Mouse (Mus musculus) liver, embryonic 16.5 days (tissue): ENCODE data around the gene Lrrc61. TPM values are rescaled to one million over a fixed set of nuclear protein-coding genes. Genes with fewer than 3 reads are reported as not detected.
"Not testable (repeated sequence)": the region's sequence is repeated elsewhere in the genome, so short reads cannot be mapped to it uniquely, and the experiment has no call there.

ENCODE experiments used
- ATAC-seq: fragments of 200-750 bp; cut with Nextera tagmentation; 2 replicates; pipeline ENCODE4 v1.8.0; 2017; ENCODE audit warnings: low read depth, mild to moderate bottlenecking, moderate number of reproducible peaks, moderate library complexity
- H3K27ac ChIP-seq: fragments of 300-500 bp; sonication (generic); 2 replicates; pipeline ENCODE4 v1.5.1; 2014; ENCODE audit warnings: mild to moderate bottlenecking, low read length
- H3K27me3 ChIP-seq: fragments of 300-500 bp; sonication (generic); 2 replicates; pipeline ENCODE4 v1.6.1; 2014; ENCODE audit warnings: low read depth, low read length, mixed read lengths; ENCODE audit not compliant: control insufficient read depth, insufficient read depth
- H3K36me3 ChIP-seq: fragments of 300-500 bp; sonication (generic); 2 replicates; pipeline ENCODE4 v1.6.1; 2014; ENCODE audit warnings: mild to moderate bottlenecking; ENCODE audit not compliant: control insufficient read depth, insufficient read depth
- H3K4me1 ChIP-seq: fragments of 300-500 bp; sonication (generic); 2 replicates; pipeline ENCODE4 v1.6.1; 2014; ENCODE audit warnings: low read depth, low read length, mixed read lengths; ENCODE audit not compliant: control insufficient read depth
- H3K4me2 ChIP-seq: fragments of 300-500 bp; sonication (generic); 2 replicates; pipeline ENCODE4 v1.6.1; 2014; ENCODE audit warnings: low read depth, low read length, mixed read lengths
- H3K4me3 ChIP-seq: fragments of 300-500 bp; sonication (generic); 2 replicates; pipeline ENCODE4 v1.5.1; 2014; ENCODE audit warnings: low read depth, mild to moderate bottlenecking, low read length
- H3K9ac ChIP-seq: fragments of 300-500 bp; sonication (generic); 2 replicates; pipeline ENCODE4 v1.6.1; 2014; ENCODE audit warnings: low read depth, low read length
- H3K9me3 ChIP-seq: fragments of 300-500 bp; sonication (generic); replicated peaks from 2 replicates; pipeline ENCODE4 v1.6.1; 2016; ENCODE audit warnings: low read length; ENCODE audit not compliant: control insufficient read depth
- WGBS: fragments of 180-500 bp; shearing (Covaris S2); extraction: QIAGEN DNeasy Blood & Tissue Kit; methylation state at CpG from one replicate; pipeline ENCODE4 v1.1.7; 2014; ENCODE audit not compliant: insufficient replicate concordance; 5-methylcytosine and 5-hydroxymethylcytosine counted together
- polyA plus RNA-seq: library from polyadenylated mRNA; unstranded; fragments of >200 nt; fragmentation: Nextera tagmentation; extraction: Ambion mirVana; gene quantifications from 2 replicates; pipeline ENCODE4 v1.2.1, GENCODE M21; 2015

Lrrc61 gene
- 1.8 and 2.1 TPM in 2 replicates for polyA plus RNA-seq

DNA sequence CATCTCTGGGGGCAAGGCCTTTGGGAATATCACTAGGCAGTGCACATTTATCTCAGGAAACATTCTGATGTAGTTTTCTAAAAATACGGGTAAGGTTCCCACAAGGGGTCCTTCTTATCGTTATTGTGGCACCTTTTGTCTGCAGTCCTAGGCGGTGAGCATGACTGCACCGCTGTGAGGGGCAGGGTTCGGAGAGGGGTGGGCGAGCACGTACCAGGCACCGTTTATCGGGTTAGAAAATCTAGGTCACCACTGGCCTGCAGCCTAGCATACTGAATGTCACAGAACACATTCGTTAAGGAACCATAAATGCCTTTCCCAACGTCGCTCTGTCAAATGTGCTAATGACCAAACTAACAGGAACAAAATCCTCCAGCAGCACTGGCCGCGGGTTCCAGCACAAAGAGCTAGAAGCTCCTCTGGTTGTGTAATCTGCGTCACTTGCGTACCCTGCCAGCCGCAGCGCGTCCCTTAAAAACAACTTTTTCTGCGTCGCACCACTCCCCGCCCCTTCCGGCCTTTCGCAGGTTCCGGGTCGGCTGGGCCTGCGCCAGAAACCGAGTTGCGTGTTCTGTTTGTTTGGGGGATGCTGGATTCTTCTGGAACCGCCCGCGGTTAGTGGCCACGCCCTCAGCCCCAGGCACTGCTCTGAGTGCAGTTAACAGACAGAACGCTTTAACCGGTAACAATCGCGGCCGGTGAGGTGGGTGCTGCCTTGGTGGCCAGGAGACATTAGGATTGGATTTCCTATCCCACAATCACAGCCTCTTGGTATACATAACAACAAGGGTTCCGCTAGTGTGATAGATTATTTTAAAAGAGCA, at the start of gene Lrrc61:
Gene Lrrc61 (plus strand): TSS at position 517 of the 824 bp plus-strand sequence.
- WGBS, result under 1% methylated on average over 39 of the region's 39 CpGs
- Histone ChIP-seq H3K27me3 (no peaks in the 10 kb centered on the region), H3K27ac (peak within 1 kb of the TSS; percentile 89), H3K4me1 (no peaks in the 10 kb centered on the region), H3K9ac (peak within 1 kb of the TSS; percentile 3), H3K4me3 (peak within 1 kb of the TSS; percentile 58), H3K9me3 (no peaks in the 10 kb centered on the region), H3K36me3 (no peaks in the 10 kb centered on the region), H3K4me2 (peak within 1 kb of the TSS; percentile 51)
- ATAC-seq, result peak; percentile 93

DNA sequence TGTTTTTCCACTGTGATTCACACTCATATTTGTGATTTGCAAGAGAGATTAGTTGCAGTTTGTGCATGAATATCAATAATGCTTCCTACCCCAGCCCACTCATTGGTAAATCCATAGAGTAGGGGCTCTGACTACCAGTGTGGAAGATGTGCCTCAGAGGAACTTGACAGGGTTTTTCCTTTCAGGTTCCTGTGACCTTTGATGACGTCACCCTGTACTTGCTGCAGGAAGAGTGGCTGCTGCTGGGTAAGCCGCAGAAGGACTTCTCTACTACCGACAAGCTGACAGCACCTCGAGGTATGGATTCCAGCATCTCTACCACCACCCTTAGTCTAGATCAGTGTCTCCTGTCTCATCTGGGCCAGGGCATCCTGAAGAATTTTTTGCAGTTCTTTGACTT, 46.5 kb upstream of the Lrrc61 start:
- ATAC-seq, result no peak
- WGBS, result 32% methylated on average over 4 of the region's 4 CpGs
- Histone ChIP-seq H3K27me3 (no peaks in the 10 kb centered on the region), H3K27ac (no peak overlapping the region), H3K9me3 (no peaks in the 10 kb centered on the region), H3K4me2 (no peak overlapping the region), H3K9ac (no peak overlapping the region), H3K4me3 (no peak overlapping the region), H3K4me1 (peaks cover 3% of the 10 kb centered on the region), H3K36me3 (no peaks in the 10 kb centered on the region)

DNA sequence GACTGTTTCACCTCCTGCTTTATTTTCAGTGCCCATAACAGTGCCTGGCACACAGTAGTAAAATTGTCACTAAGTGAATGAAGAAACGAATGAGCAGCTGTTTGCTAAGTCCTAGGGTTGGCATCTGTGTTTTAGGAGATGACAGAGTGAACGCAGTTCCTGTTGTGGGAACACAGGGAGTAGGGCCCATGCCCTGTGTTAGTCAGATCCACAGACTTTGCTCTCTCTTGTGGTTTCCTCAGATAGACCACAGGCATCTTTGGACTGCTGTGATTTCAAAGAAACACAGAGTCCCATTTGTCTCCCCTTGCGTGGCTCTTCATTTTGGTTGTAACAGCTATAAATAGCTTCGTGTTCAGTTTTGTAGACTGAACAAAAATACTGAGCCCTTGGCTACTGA, 44.2 kb upstream of the Lrrc61 start:
- no peaks in the 10 kb centered on the region for H3K9me3 ChIP-seq
- H3K4me2 ChIP-seq, result no peak overlapping the region
- H3K27ac ChIP-seq, result no peak overlapping the region
- H3K36me3 ChIP-seq, result no peaks in the 10 kb centered on the region
- H3K9ac ChIP-seq, result no peak overlapping the region
- no peak for ATAC-seq
- H3K4me1 ChIP-seq, result no peaks in the 10 kb centered on the region
- no peaks in the 10 kb centered on the region for H3K27me3 ChIP-seq
- 42% methylated on average over 4 of the region's 4 CpGs for WGBS
- H3K4me3 ChIP-seq, result no peak overlapping the region

DNA sequence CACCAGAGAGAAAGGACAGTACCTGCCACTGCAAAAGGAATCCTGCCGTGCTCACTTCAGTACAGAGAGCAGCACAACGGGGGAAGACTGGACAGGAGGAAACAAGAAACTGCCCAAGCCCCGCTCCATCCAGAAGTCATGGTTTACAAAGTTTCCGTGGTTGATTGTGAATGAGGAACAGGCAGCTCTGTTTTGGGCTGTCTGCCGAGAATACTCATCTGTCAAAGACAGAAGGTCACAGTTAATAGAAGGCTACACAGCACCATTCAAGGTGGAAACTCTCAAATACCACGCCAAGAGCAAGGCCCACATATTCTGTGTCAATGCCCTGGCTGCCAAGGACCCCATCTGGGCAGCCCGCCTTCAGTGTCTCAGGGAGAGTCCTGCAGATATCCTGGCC, 42.7 kb upstream of the Lrrc61 start:
- Histone ChIP-seq H3K9me3 (no peaks in the 10 kb centered on the region), H3K36me3 (peaks cover 3% of the 10 kb centered on the region; the same call in 1 of the 2 replicates), H3K4me2 (no peak overlapping the region), H3K27ac (no peak overlapping the region), H3K9ac (no peak overlapping the region), H3K27me3 (no peaks in the 10 kb centered on the region), H3K4me3 (no peak overlapping the region), H3K4me1 (no peaks in the 10 kb centered on the region)
- no peak for ATAC-seq
- 45% methylated on average over 7 of the region's 7 CpGs for WGBS

DNA sequence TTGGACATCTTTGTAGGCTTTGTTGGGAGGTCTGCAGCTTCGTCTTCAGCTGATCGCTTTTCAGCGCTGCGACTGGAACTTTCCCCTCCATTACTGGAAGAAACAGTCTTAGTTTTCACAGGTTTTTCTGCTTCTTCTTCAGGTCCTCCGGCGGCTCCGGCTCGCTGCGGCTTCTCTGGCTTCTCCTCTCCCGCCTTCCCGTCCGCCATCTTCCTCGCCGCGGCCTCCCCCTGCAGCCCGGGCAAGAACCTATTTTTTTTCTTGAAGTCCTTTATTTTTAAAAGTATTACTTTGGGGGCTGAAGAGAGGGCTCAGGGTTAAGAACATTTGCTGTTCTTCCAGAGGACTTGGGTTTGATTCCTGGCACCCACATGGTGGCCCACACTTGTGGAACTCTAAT, 29.7 kb upstream of the Lrrc61 start:
- not testable (repeated sequence) for H3K4me3 ChIP-seq, ATAC-seq, H3K9ac ChIP-seq, H3K9me3 ChIP-seq, H3K27ac ChIP-seq, H3K4me2 ChIP-seq, H3K4me1 ChIP-seq, H3K27me3 ChIP-seq, H3K36me3 ChIP-seq
- WGBS, result 89% methylated on average over 12 of the region's 16 CpGs

DNA sequence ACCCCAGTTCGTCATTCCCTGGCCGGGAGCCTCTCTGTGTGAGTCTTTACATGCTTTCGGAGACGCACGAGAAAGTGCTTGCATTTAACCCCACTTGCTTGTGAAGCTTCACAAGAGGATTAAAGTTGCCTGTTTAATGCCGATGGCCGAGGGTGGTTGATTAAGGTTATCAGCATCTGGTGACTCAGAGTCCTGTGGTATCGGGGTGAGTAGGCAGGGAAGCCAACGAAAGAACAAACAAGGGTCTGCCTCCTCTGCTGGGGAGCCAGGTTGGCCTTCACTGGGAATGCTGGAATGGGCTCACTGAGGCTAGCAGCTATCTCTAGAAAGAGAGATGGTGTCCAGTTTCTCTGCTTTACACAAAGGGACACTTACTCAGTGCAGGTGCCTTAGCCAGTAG, 26.7 kb upstream of the Lrrc61 start:
- no peaks in the 10 kb centered on the region for H3K36me3 ChIP-seq

DNA sequence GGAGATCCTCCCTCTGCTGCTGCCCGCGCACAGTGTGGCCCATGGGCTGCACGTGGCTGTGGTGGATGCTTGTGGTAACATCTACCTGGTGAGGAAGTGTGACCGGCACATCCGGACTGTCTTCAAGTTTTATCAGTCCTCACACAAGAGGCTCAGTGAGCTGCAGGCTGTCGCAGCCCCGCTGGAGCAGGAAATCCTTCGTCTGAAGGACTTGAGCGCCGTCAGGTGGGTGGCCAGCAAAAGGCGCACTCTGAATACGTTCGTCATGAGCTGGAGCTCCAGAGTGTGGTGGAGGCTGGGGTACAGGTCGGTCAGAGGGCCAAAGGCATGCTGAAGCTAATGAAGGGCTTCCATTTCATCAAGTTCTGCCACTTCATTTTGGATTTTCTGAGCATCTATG, 25.3 kb upstream of the Lrrc61 start:
- Histone ChIP-seq H3K9ac (no peak overlapping the region), H3K36me3 (no peaks in the 10 kb centered on the region), H3K27me3 (no peaks in the 10 kb centered on the region), H3K4me1 (no peaks in the 10 kb centered on the region), H3K4me2 (no peak overlapping the region), H3K9me3 (no peaks in the 10 kb centered on the region), H3K27ac (no peak overlapping the region), H3K4me3 (no peak overlapping the region)
- no peak for ATAC-seq
- WGBS, result 29% methylated on average over 14 of the region's 14 CpGs

More for the DNA sequence above, 26.7 kb upstream of the Lrrc61 start:
- Histone ChIP-seq H3K4me1 (no peaks in the 10 kb centered on the region), H3K27me3 (no peaks in the 10 kb centered on the region), H3K9me3 (no peaks in the 10 kb centered on the region), H3K27ac (no peak overlapping the region), H3K4me3 (no peak overlapping the region), H3K4me2 (no peak overlapping the region), H3K9ac (no peak overlapping the region)
- WGBS, result 69% methylated on average over 9 of the region's 9 CpGs
- no peak for ATAC-seq

DNA sequence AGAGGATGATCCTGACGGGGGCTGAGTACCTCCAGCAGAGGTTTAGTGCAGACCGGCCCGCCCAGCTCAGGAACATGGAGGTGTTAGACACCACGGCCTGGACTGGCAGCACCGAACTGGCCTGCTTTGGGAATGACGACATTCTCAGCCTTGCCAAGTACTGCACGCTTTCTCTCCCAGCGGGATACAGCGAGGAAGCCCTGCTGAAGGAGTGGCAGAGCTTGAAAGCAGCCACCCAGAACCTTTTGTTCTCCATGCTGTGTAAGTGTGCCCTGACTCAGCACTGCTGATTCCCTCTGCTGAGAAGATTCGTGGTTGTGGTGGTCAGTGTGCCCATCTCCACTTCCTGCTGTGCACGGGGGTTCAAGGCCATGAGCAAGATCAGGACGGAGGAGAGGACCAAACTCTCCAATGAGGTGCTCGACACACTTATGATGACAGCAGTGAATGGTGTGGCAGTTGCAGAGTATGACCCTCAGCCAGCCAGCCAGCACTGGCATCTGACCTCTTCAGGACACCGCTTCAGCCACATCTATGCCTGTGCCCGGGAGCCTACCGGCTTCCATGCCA, 24.6 kb upstream of the Lrrc61 start:
- no peaks in the 10 kb centered on the region for H3K9me3 ChIP-seq
- WGBS, result 59% methylated on average over 16 of the region's 16 CpGs
- ATAC-seq, result no peak
- no peaks in the 10 kb centered on the region for H3K27me3 ChIP-seq
- H3K4me1 ChIP-seq, result no peaks in the 10 kb centered on the region
- no peaks in the 10 kb centered on the region for H3K36me3 ChIP-seq
- no peak overlapping the region for H3K4me3 ChIP-seq
- H3K4me2 ChIP-seq, result no peak overlapping the region
- no peak overlapping the region for H3K9ac ChIP-seq
- H3K27ac ChIP-seq, result no peak overlapping the region

DNA sequence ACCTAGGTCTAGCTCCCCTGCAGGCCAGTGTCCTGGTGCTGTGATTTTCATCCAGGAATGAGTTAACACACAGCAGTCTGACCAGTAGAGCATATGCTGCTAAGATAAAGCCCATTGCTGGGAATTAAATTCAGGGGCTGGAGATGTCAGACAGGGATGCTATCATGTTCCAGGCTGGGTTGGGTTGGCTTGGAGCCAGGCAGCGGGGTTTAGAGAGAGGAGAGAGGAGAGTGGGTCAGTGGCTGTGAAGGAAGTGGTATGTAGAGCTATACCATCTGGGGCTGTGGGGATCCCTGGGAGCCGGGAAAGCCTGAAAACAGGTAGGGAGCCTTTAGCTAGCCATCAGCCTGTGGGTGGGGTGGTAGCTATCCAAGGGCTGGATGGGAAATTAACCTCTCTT, 23.7 kb upstream of the Lrrc61 start:
- Histone ChIP-seq H3K9me3 (no peaks in the 10 kb centered on the region), H3K27me3 (no peaks in the 10 kb centered on the region), H3K4me3 (no peak overlapping the region), H3K27ac (no peak overlapping the region), H3K4me2 (no peak overlapping the region), H3K36me3 (no peaks in the 10 kb centered on the region), H3K4me1 (no peaks in the 10 kb centered on the region), H3K9ac (no peak overlapping the region)
- 55% methylated on average over 2 of the region's 2 CpGs for WGBS
- no peak for ATAC-seq
